Mouse (Mus musculus): ENCODE data around the gene Gm10518. TPM values are rescaled to one million over a fixed set of nuclear protein-coding genes. Genes with fewer than 3 reads are reported as not detected.

The Gm10518 gene
- total RNA-seq (2014; rRNA removed) (0.89 TPM in 1 of 2 replicates, not detected in the other), polyA plus RNA-seq (2015; fragmentation: Nextera tagmentation; extraction: Ambion mirVana) (0.11 TPM in 1 of 2 replicates, not detected in the other)

DNA sequence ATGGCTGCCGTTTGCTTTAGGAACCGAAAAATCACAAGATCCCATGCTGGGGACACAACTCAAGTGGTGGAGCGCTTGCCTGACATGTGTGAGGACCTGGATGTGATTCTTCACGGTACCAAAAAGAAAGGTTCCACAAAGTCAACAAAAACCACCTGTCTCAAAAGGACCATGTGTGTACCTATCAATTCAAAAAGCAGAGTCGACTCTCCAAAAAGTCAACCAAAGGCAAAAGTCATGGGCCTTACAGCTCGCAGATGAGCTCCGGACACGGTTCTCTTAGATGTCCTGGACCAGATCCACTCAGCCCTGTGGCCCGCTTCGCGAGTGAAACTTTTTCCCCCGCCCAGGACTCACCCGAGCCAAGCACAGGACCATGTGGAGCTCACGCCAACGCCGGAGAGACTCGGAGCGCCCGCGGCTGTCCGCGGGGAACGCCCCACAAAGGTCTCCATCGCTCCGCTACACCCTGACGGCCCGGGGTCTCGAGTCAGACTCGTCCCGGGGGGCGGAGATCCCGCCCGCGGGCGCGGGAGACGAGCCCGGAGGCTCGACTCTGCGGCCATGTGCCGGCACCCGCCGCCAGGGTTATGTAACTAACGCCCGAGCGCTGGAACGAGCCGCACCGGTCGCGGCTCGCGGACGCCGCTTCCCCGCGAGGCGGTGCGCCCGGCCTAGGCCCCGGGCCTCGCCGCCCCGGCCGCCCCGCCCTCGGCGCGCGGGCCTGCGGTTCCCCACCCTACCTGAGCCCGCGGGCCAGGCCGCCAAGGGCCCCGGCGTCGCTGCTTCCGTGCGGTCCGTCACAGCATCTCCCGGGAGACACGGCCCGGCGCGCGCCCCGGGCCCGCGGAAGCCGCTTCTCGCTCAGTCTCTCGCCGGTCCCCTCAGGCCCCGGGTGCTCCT is at the start of gene Gm10518:
TSS of gene Gm10518 (plus strand) at position 767 of the 903 bp plus-strand sequence.
- Histone ChIP-seq H3K9me3 (ENCODE audit: low read length) (no peaks in the 10 kb centered on the region), H3K36me3 (ENCODE audit: insufficient read depth, low read length) (0 out of 2 replicates have a peak, but pooled peaks cover 2% of the 10 kb centered on the region), H3K4me1 (ENCODE audit: insufficient read depth, low read length) (0 out of 2 replicates have a peak, but pooled peaks cover 4% of the 10 kb centered on the region), H3K9ac (replicated peaks; ENCODE audit: low read length) (peak within 1 kb of the TSS; percentile 92), H3K27me3 (ENCODE audit: insufficient read depth, low read length) (no peaks in the 10 kb centered on the region), H3K4me3 (ENCODE audit: low read length) (peak within 1 kb of the TSS; percentile 89), H3K27ac (peak within 1 kb of the TSS; percentile 95), H3K4me2 (ENCODE audit: low read depth, low read length) (peak within 1 kb of the TSS; percentile 76)
- DNase-seq (ENCODE audit: low spot score) (peak; percentile 61), ATAC-seq (peak; percentile 18)
- 1% methylated on average over 88 of the region's 94 CpGs for WGBS
- TF ChIP-seq CTCF (IDR thresholded peaks at IDR 0.05; ENCODE audit: low read depth): no peak

DNA sequence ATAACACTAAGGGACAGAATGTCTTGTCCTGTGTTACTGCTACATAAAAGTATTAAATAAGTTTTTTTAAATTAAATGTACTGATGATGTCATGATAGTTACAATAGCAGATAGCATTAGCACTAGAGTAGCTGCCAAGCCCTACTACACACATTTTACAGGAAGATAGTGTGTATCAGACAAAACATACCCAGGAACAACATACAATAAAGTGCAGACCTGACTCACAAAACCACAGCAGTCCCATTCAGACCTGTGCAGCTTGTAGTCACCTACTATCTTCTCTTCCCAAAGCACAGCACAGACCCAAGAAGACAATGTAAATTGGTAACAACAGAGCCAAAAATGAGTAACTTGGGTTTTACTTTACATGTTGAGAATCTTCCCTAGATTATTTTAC is 46.7 kb upstream of the Gm10518 start:
- Histone ChIP-seq H3K9ac (replicated peaks; ENCODE audit: low read length) (no peak overlapping the region), H3K36me3 (ENCODE audit: insufficient read depth, low read length) (peaks cover 60% of the 10 kb centered on the region), H3K4me2 (ENCODE audit: low read depth, low read length) (no peak overlapping the region), H3K27me3 (ENCODE audit: insufficient read depth, low read length) (no peaks in the 10 kb centered on the region), H3K27ac (no peak overlapping the region), H3K4me1 (ENCODE audit: insufficient read depth, low read length) (no peaks in the 10 kb centered on the region), H3K4me3 (ENCODE audit: low read length) (no peak overlapping the region), H3K9me3 (ENCODE audit: low read length) (no peaks in the 10 kb centered on the region)
- DNase-seq (ENCODE audit: low spot score) (no peak), ATAC-seq (no peak)
- TF ChIP-seq CTCF (IDR thresholded peaks at IDR 0.05; ENCODE audit: low read depth): no peak

DNA sequence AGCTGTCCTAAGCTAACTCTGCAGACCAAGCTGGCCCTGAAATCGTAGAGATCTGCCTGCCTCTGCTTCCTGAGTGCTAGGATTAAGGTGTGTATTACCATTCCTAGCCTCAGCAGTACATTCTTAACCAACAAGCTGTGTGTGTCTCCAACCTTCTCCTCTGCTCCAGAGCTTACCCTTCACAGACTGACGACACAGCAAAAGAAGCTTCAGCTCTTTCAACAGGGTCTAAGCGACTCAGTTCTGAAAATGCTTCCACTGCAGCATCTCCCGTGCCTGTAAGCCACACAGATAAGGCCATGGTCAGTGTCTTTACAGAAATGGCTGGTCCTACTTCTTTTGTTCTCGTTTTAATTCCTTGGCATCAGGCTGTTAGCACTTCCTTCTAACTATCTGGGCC is 43.1 kb upstream of the Gm10518 start:
- peaks cover 57% of the 10 kb centered on the region for H3K36me3 ChIP-seq (ENCODE audit: insufficient read depth, low read length)
- H3K4me1 ChIP-seq (ENCODE audit: insufficient read depth, low read length): no peaks in the 10 kb centered on the region
- DNase-seq (ENCODE audit: low spot score) (no peak), ATAC-seq (no peak)
- TF ChIP-seq CTCF (IDR thresholded peaks at IDR 0.05; ENCODE audit: low read depth): no peak
- WGBS: 94% methylated on average over 5 of the region's 5 CpGs
- no peak overlapping the region for H3K9ac ChIP-seq (replicated peaks; ENCODE audit: low read length)
- H3K27ac ChIP-seq: no peak overlapping the region
- no peak overlapping the region for H3K4me2 ChIP-seq (ENCODE audit: low read depth, low read length)
- no peak overlapping the region for H3K4me3 ChIP-seq (ENCODE audit: low read length)
- no peaks in the 10 kb centered on the region for H3K27me3 ChIP-seq (ENCODE audit: insufficient read depth, low read length)
- no peaks in the 10 kb centered on the region for H3K9me3 ChIP-seq (ENCODE audit: low read length)

DNA sequence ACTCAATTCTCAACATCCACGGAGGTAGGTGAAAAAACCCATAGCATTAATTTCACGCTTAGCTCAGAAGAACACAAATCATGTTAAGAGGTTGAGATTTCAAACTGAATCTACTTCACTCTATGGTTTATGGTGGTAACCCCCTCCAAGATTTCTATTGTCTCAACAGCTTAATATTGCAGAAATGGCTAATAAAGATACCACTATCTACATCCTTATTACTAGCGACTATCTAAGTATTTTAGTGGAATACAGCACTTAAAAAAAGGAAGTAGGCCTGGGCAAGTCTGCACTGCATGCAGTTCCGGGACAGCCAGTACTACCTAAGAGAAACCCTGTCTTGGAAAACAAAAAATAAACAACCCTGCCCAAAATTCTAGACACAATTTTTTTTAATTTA is 42.6 kb upstream of the Gm10518 start:
- no peak for TF ChIP-seq CTCF (IDR thresholded peaks at IDR 0.05; ENCODE audit: low read depth)
- DNase-seq (ENCODE audit: low spot score) (no peak), ATAC-seq (no peak)
- Histone ChIP-seq H3K36me3 (ENCODE audit: insufficient read depth, low read length) (peaks cover 57% of the 10 kb centered on the region), H3K27ac (no peak overlapping the region), H3K9me3 (ENCODE audit: low read length) (no peaks in the 10 kb centered on the region), H3K4me3 (ENCODE audit: low read length) (no peak overlapping the region), H3K4me2 (ENCODE audit: low read depth, low read length) (no peak overlapping the region), H3K9ac (replicated peaks; ENCODE audit: low read length) (no peak overlapping the region), H3K27me3 (ENCODE audit: insufficient read depth, low read length) (no peaks in the 10 kb centered on the region), H3K4me1 (ENCODE audit: insufficient read depth, low read length) (no peaks in the 10 kb centered on the region)
- 86% methylated on average over 4 of the region's 4 CpGs for WGBS

DNA sequence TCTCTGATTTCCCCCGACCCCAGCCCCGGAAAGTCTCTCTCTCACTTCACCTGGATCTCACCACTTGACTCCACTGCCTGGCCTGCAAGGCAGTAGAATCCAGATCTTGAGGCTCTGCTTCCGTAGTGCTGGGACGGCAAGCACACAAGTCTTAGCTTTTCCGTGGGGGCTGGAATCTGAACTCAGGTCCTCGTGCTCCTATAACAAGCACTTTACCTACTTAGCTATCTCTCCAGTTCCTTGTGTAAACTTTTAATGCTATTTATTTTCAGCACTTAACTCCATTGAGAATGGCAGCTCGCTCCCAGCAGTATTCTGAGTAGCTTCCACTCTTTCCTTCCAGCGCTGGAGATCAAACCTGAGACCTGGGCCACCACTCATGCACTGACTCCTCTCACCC is 26.3 kb upstream of the Gm10518 start:
- no peaks in the 10 kb centered on the region for H3K9me3 ChIP-seq (ENCODE audit: low read length)
- H3K9ac ChIP-seq (replicated peaks; ENCODE audit: low read length): no peak overlapping the region
- DNase-seq (ENCODE audit: low spot score) (no peak), ATAC-seq (no peak)
- H3K4me1 ChIP-seq (ENCODE audit: insufficient read depth, low read length): no peaks in the 10 kb centered on the region
- H3K27ac ChIP-seq: no peak overlapping the region
- WGBS: 95% methylated on average over 8 of the region's 8 CpGs
- no peak for TF ChIP-seq CTCF (IDR thresholded peaks at IDR 0.05; ENCODE audit: low read depth)
- H3K27me3 ChIP-seq (ENCODE audit: insufficient read depth, low read length): no peaks in the 10 kb centered on the region
- H3K36me3 ChIP-seq (ENCODE audit: insufficient read depth, low read length): peaks cover 51% of the 10 kb centered on the region
- no peak overlapping the region for H3K4me2 ChIP-seq (ENCODE audit: low read depth, low read length)
- H3K4me3 ChIP-seq (ENCODE audit: low read length): no peak overlapping the region

DNA sequence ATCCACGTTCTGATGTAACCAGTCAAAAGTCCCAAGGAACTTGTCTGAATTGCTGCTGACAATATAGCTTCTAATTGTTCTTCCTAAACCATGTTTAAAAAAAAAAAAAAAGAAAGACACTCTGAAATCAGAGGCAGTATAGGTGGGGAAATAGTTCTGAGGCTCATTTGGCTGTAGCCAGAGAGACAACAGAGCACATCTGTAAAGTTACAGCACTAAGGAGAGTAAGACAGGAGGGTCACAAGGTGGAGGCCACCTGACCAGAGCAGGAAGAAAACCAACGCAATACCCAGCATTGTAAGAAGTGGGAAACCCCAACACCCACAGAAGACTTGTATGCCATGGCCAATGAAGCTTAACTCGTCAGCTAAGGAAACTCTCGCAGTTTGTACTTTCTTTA is 19.1 kb upstream of the Gm10518 start:
- 86% methylated on average over 4 of the region's 4 CpGs for WGBS
- no peak for ATAC-seq
- H3K36me3 ChIP-seq (ENCODE audit: insufficient read depth, low read length): peaks cover 41% of the 10 kb centered on the region
- H3K4me2 ChIP-seq (ENCODE audit: low read depth, low read length): no peak overlapping the region
- H3K27ac ChIP-seq: no peak overlapping the region
- H3K4me1 ChIP-seq (ENCODE audit: insufficient read depth, low read length): no peaks in the 10 kb centered on the region
- no peak overlapping the region for H3K9ac ChIP-seq (replicated peaks; ENCODE audit: low read length)
- no peaks in the 10 kb centered on the region for H3K9me3 ChIP-seq (ENCODE audit: low read length)
- DNase-seq (ENCODE audit: low spot score): no peak
- H3K27me3 ChIP-seq (ENCODE audit: insufficient read depth, low read length): no peaks in the 10 kb centered on the region
- no peak overlapping the region for H3K4me3 ChIP-seq (ENCODE audit: low read length)
- no peak for TF ChIP-seq CTCF (IDR thresholded peaks at IDR 0.05; ENCODE audit: low read depth)

DNA sequence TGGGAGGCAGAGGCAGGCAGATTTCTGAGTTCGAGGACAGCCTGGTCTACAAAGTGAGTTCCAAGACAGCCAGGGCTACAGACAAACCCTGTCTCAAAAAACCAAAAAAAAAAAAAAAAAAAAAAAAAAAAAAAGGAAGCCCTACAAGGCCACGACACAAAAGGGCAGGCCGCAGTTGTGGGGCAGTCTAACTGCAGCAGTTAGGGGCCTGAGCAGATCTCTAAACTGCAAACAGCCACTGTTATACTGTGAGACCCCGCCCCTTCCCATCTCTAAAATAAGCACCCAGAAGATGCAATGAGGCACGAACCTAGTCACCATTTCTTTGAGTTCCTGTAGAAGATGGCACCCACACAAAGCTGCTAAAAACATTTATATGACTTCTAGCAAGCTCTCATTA is 17.7 kb upstream of the Gm10518 start:
- Histone ChIP-seq H3K4me2 (ENCODE audit: low read depth, low read length) (no peak overlapping the region), H3K4me3 (ENCODE audit: low read length) (no peak overlapping the region), H3K36me3 (ENCODE audit: insufficient read depth, low read length) (peaks cover 41% of the 10 kb centered on the region), H3K27me3 (ENCODE audit: insufficient read depth, low read length) (no peaks in the 10 kb centered on the region), H3K9ac (replicated peaks; ENCODE audit: low read length) (no peak overlapping the region), H3K9me3 (ENCODE audit: low read length) (no peaks in the 10 kb centered on the region), H3K27ac (no peak overlapping the region), H3K4me1 (ENCODE audit: insufficient read depth, low read length) (no peaks in the 10 kb centered on the region)
- ATAC-seq (no peak), DNase-seq (ENCODE audit: low spot score) (no peak)
- 96% methylated on average over 5 of the region's 5 CpGs for WGBS
- TF ChIP-seq CTCF (IDR thresholded peaks at IDR 0.05; ENCODE audit: low read depth): no peak
